Mouse (Mus musculus) CD4-positive naive resting alpha-beta T cell, adult 76 days (primary cell): ENCODE measurements around the gene Cdc34b. TPM values are rescaled to one million over a fixed set of nuclear protein-coding genes. Genes with fewer than 3 reads are reported as not detected.

Experiments
- total RNA-seq: library from RNA; stranded (reverse); gene quantifications from one replicate; pipeline ENCODE4 v1.2.4, GENCODE M21; 2023

Gene Cdc34b
- not detected for total RNA-seq

GRCm38 (mm10) chr11:94741732-94742272 is at the start of gene Cdc34b:
TSS of gene Cdc34b (plus strand) at chr11:94741782.

GRCm38 (mm10) chr11:94704472-94704871 is 37.1 kb upstream of the Cdc34b start, which contains the start of gene Gm11541:
TSS of gene Gm11541 (minus strand) at chr11:94704499.

GRCm38 (mm10) chr11:94782603-94783002 is 41.0 kb downstream of the Cdc34b start, which contains the start of gene Tmem92:
TSS of gene Tmem92 (minus strand) at chr11:94782703.

Other genes starting within 250 kb of the Cdc34b start
- not detected for gene Epn3, start 241.8 kb upstream of the Cdc34b start, total RNA-seq
- gene Mycbpap, start 220.0 kb upstream of the Cdc34b start, total RNA-seq: not detected
- gene Rsad1, start 192.5 kb upstream of the Cdc34b start, total RNA-seq: 4.3 TPM
- gene Chad, start 176.7 kb upstream of the Cdc34b start, total RNA-seq: not detected
- gene Acsf2, start 139.9 kb upstream of the Cdc34b start, total RNA-seq: 16.8 TPM
- gene Lrrc59, start 112.0 kb upstream of the Cdc34b start, total RNA-seq: 54.0 TPM
- 22.6 TPM for gene Mrpl27, start 88.0 kb upstream of the Cdc34b start, total RNA-seq
- 1.5 TPM for gene Eme1, start 87.8 kb upstream of the Cdc34b start, total RNA-seq
- gene Xylt2, start 64.3 kb upstream of the Cdc34b start, total RNA-seq: 48.9 TPM
- not detected for gene Gm11541, start 37.3 kb upstream of the Cdc34b start, total RNA-seq
- not detected for gene Tmem92, start 40.9 kb downstream of the Cdc34b start, total RNA-seq
- 0.91 TPM for gene Col1a1, start 194.4 kb downstream of the Cdc34b start, total RNA-seq
- not detected for gene Hils1, start 225.8 kb downstream of the Cdc34b start, total RNA-seq
- gene Sgca, start 234.5 kb downstream of the Cdc34b start, total RNA-seq: not detected
- 111 TPM for gene Ppp1r9b, start 249.3 kb downstream of the Cdc34b start, total RNA-seq